Mouse (Mus musculus) bone marrow, adult 2 months (tissue): ENCODE data around the gene Lypd1. TPM values are rescaled to one million over a fixed set of nuclear protein-coding genes. Genes with fewer than 3 reads are reported as not detected.

Experiments
- H3K27ac ChIP-seq: fragments of 200-500 bp; 2 replicates; pipeline ENCODE4 v1.5.1; 2012; ENCODE audit warnings: low read depth, mild to moderate bottlenecking, control low read depth, inconsistent platforms, low read length; ENCODE audit not compliant: control insufficient read depth, poor library complexity, insufficient read depth
- H3K4me1 ChIP-seq: fragments of 200-500 bp; 2 replicates; pipeline ENCODE4 v1.6.1; 2011; ENCODE audit warnings: low read length; ENCODE audit not compliant: control insufficient read depth, insufficient read depth
- H3K4me3 ChIP-seq: fragments of 200-500 bp; replicated peaks from 2 replicates; pipeline ENCODE3; 2011; ENCODE audit warnings: mild to moderate bottlenecking, low read depth, low read length, control low read depth; ENCODE audit not compliant: control insufficient read depth
- CTCF ChIP-seq: fragments of 200-500 bp; IDR thresholded peaks from 2 replicates; pipeline ENCODE4 v1.5.1; 2011; ENCODE audit warnings: low read length, control low read depth; ENCODE audit not compliant: control insufficient read depth, insufficient read depth
- POLR2A ChIP-seq: fragments of 200-500 bp; IDR thresholded peaks from 2 replicates; pipeline ENCODE4 v1.6.1; 2011; ENCODE audit warnings: low read depth, mild to moderate bottlenecking, control low read depth, low read length, borderline replicate concordance; ENCODE audit not compliant: control insufficient read depth
- WGBS: fragments of 180-500 bp; shearing (Covaris S2); methylation state at CpG from one replicate; pipeline ENCODE4 v1.1.7; 2018; 5-methylcytosine and 5-hydroxymethylcytosine counted together
- polyA plus RNA-seq: library from polyadenylated mRNA; stranded (reverse); fragments of >200 nt; gene quantifications from 2 replicates; pipeline ENCODE4 v1.2.4, GENCODE M21; 2011; ENCODE audit warnings: low replicate concordance; ENCODE audit not compliant: missing spikeins, insufficient read depth, insufficient read length

The Lypd1 gene
- polyA plus RNA-seq, result 0.22 TPM in 1 of 2 replicates, not detected in the other

- TF ChIP-seq POLR2A (no peak), CTCF (no peak)
- no peaks in the 10 kb centered on the region for H3K4me1 ChIP-seq
- H3K4me3 ChIP-seq, result no peak within 1 kb of the TSS
- WGBS, result 11% methylated on average over 30 of the region's 30 CpGs
- no peak within 1 kb of the TSS for H3K27ac ChIP-seq
These were observed at the start of gene Lypd1 for GRCm38 (mm10) chr1:125912601-125913600. Gene Lypd1 (minus strand): TSS chr1:125913101.

GRCm38 (mm10) chr1:125951026-125951425 is 38.1 kb upstream of the Lypd1 start:
- Histone ChIP-seq H3K4me3 (no peak overlapping the region), H3K27ac (no peak overlapping the region), H3K4me1 (no peaks in the 10 kb centered on the region)
- TF ChIP-seq CTCF (no peak), POLR2A (no peak)
- 78% methylated on average over 3 of the region's 3 CpGs for WGBS

- Histone ChIP-seq H3K4me3 (no peak overlapping the region), H3K4me1 (no peaks in the 10 kb centered on the region), H3K27ac (no peak overlapping the region)
- WGBS, result 76% methylated on average over 6 of the region's 6 CpGs
- TF ChIP-seq CTCF (no peak), POLR2A (no peak)
These were observed 36.2 kb upstream of the Lypd1 start for GRCm38 (mm10) chr1:125949076-125949475.

- TF ChIP-seq CTCF, result no peak
- TF ChIP-seq POLR2A, result no peak
- Histone ChIP-seq H3K4me1 (no peaks in the 10 kb centered on the region), H3K4me3 (no peak overlapping the region), H3K27ac (no peak overlapping the region)
- 76% methylated on average over 9 of the region's 9 CpGs for WGBS
These were observed 32.2 kb upstream of the Lypd1 start for GRCm38 (mm10) chr1:125945136-125945535.

GRCm38 (mm10) chr1:125943305-125943704 is 30.4 kb upstream of the Lypd1 start:
- no peak overlapping the region for H3K27ac ChIP-seq
- H3K4me3 ChIP-seq, result no peak overlapping the region
- 71% methylated on average over 1 of the region's 1 CpGs for WGBS
- no peak for TF ChIP-seq CTCF
- no peak for TF ChIP-seq POLR2A
- H3K4me1 ChIP-seq, result no peaks in the 10 kb centered on the region

GRCm38 (mm10) chr1:125925486-125925885 is 12.6 kb upstream of the Lypd1 start:
- 92% methylated on average over 10 of the region's 10 CpGs for WGBS
- Histone ChIP-seq H3K4me1 (no peaks in the 10 kb centered on the region), H3K27ac (no peak overlapping the region), H3K4me3 (no peak overlapping the region)
- TF ChIP-seq POLR2A (no peak), CTCF (no peak)

- WGBS, result 64% methylated on average over 2 of the region's 2 CpGs
- Histone ChIP-seq H3K4me1 (no peaks in the 10 kb centered on the region), H3K4me3 (no peak overlapping the region), H3K27ac (no peak overlapping the region)
- no peak for TF ChIP-seq POLR2A
- TF ChIP-seq CTCF, result no peak
These were observed 10.2 kb upstream of the Lypd1 start for GRCm38 (mm10) chr1:125923062-125923461.

GRCm38 (mm10) chr1:125920696-125921095 is 7.8 kb upstream of the Lypd1 start:
- WGBS, result 71% methylated on average over 3 of the region's 3 CpGs
- TF ChIP-seq POLR2A, result no peak
- TF ChIP-seq CTCF, result no peak
- Histone ChIP-seq H3K4me3 (no peak overlapping the region), H3K27ac (no peak overlapping the region), H3K4me1 (no peaks in the 10 kb centered on the region)
